Comparison of ENCODE assay signal across 8 mouse cellular contexts in genomic region chr9:91365664-91366063, GRCm38 (mm10). TPM values are rescaled to one million over a fixed set of nuclear protein-coding genes. Genes with fewer than 3 reads are reported as not detected.
A peak's percentile ranks its signal among the peaks of the same experiment; 100 is the strongest.
DNase-seq lines count a peak whose midpoint lies in the region; ATAC-seq lines count a peak whose summit lies in the region.

Gene Zic1 (minus strand): TSS chr9:91365810.

- no peak within 1 kb of the TSS; the same call in 1 of the 2 replicates for H3K9ac ChIP-seq in heart, embryonic 12.5 days
- peak within 1 kb of the TSS; percentile 62 for H3K9ac ChIP-seq in embryonic facial prominence, embryonic 11.5 days (replicated peaks; ENCODE audit: low read length)
- peak within 1 kb of the TSS; percentile 76 for H3K9ac ChIP-seq in neural tube, embryonic 15.5 days (replicated peaks)

- ATAC-seq in heart, embryonic 12.5 days (ENCODE audit: insufficient number of reproducible peaks, low FRiP score) = no peak
- ATAC-seq in embryonic facial prominence, embryonic 11.5 days (replicated peaks; ENCODE audit: insufficient number of reproducible peaks, low FRiP score, low TSS enrichment, low read depth) = peak; percentile 53; the same call in 1 of the 2 replicates
- ATAC-seq in neural tube, embryonic 15.5 days (ENCODE audit: low FRiP score) = peak; percentile 92
- ATAC-seq in megakaryocyte-erythroid progenitor cell, adult 5-6 weeks (replicated peaks; ENCODE audit: low FRiP score, low TSS enrichment, poor library complexity, severe bottlenecking) = no peak

- under 1% methylated on average over 33 of the region's 33 CpGs for WGBS in heart, embryonic 12.5 days
- WGBS in embryonic facial prominence, embryonic 11.5 days = under 1% methylated on average over 25 of the region's 33 CpGs
- under 1% methylated on average over 29 of the region's 33 CpGs for WGBS in neural tube, embryonic 15.5 days

- H3K4me2 ChIP-seq in heart, embryonic 12.5 days = peak within 1 kb of the TSS; percentile 53
- peak within 1 kb of the TSS; percentile 13 for H3K4me2 ChIP-seq in embryonic facial prominence, embryonic 11.5 days (ENCODE audit: low read depth, low read length)
- peak within 1 kb of the TSS; percentile 53 for H3K4me2 ChIP-seq in neural tube, embryonic 15.5 days

- H3K9me3 ChIP-seq in heart, embryonic 12.5 days (replicated peaks) = 0 out of 2 replicates have a peak, but pooled peaks cover 2% of the 10 kb centered on the region
- no peaks in the 10 kb centered on the region for H3K9me3 ChIP-seq in embryonic facial prominence, embryonic 11.5 days (replicated peaks; ENCODE audit: control insufficient read depth, low read length)
- no peaks in the 10 kb centered on the region for H3K9me3 ChIP-seq in neural tube, embryonic 15.5 days (replicated peaks)

- intact Hi-C loops in left cerebral cortex, postnatal 25 days (cut with DNase I) = loop anchor here (2.0 to 10.0 kb wide), 4 partner anchors 15 to 671 kb away; no protein-coding TSS in a partner anchor

- peaks cover 23% of the 10 kb centered on the region for H3K4me1 ChIP-seq in heart, embryonic 12.5 days (replicated peaks)
- H3K4me1 ChIP-seq in embryonic facial prominence, embryonic 11.5 days (ENCODE audit: control insufficient read depth, insufficient read depth, low read length) = no peaks in the 10 kb centered on the region
- peaks cover 10% of the 10 kb centered on the region for H3K4me1 ChIP-seq in neural tube, embryonic 15.5 days

- no peak for DNase-seq in heart, adult 18-20 months
- peak; percentile 95 for DNase-seq in Muller cell, postnatal 12 days (ENCODE audit: inconsistent ontology term)
- no peak for DNase-seq in embryonic facial prominence, embryonic 11.5 days (ENCODE audit: low spot score)
- DNase-seq in left cerebral cortex, postnatal 25 days (ENCODE audit: low spot score in 2 of 2) = no peak
- DNase-seq in kidney, postnatal 14 days = no peak

- H3K36me3 ChIP-seq in heart, embryonic 12.5 days = no peaks in the 10 kb centered on the region
- H3K36me3 ChIP-seq in embryonic facial prominence, embryonic 11.5 days (replicated peaks; ENCODE audit: control insufficient read depth, insufficient read depth, low read depth, low read length) = no peaks in the 10 kb centered on the region
- no peaks in the 10 kb centered on the region for H3K36me3 ChIP-seq in neural tube, embryonic 15.5 days

- H3K27ac ChIP-seq in heart, embryonic 12.5 days (ENCODE audit: poor library complexity, severe bottlenecking) = no peak within 1 kb of the TSS
- peak within 1 kb of the TSS; percentile 47 for H3K27ac ChIP-seq in embryonic facial prominence, embryonic 11.5 days (replicated peaks; ENCODE audit: low read depth, low read length)
- peak within 1 kb of the TSS; percentile 95 for H3K27ac ChIP-seq in neural tube, embryonic 15.5 days (replicated peaks)

- peaks cover 97% of the 10 kb centered on the region for H3K27me3 ChIP-seq in heart, embryonic 12.5 days (replicated peaks)
- peaks cover 68% of the 10 kb centered on the region for H3K27me3 ChIP-seq in embryonic facial prominence, embryonic 11.5 days (ENCODE audit: control insufficient read depth, insufficient read depth, low read length)
- peaks cover 21% of the 10 kb centered on the region for H3K27me3 ChIP-seq in neural tube, embryonic 15.5 days (replicated peaks)

- peak within 1 kb of the TSS; percentile 33 for H3K4me3 ChIP-seq in heart, embryonic 12.5 days
- H3K4me3 ChIP-seq in embryonic facial prominence, embryonic 11.5 days (ENCODE audit: low read depth, low read length) = peak within 1 kb of the TSS; percentile 37
- H3K4me3 ChIP-seq in neural tube, embryonic 15.5 days (replicated peaks) = peak within 1 kb of the TSS; percentile 59

RNA-seq across cellular contexts. Expression of gene Zic1, which starts in this region (rescaled TPM):
- 0.08 TPM in 1 of 2 replicates, not detected in the other for polyA plus RNA-seq in heart, embryonic 12.5 days (2016; fragmentation: Nextera tagmentation; extraction: Ambion mirVana)
- total RNA-seq in heart, adult 18-20 months (2021) = not detected
- polyA plus RNA-seq in embryonic facial prominence, embryonic 11.5 days (2014; fragmentation: Nextera tagmentation; extraction: Ambion mirVana) = 3.3 and 3.5 TPM in 2 replicates
- total RNA-seq in left cerebral cortex, postnatal 25 days (2021) = 10 to 100 TPM; 11.1 to 11.7 TPM
- polyA plus RNA-seq in neural tube, embryonic 15.5 days (2015; fragmentation: Nextera tagmentation; extraction: Ambion mirVana) = 9.7 and 13.2 TPM in 2 replicates
- not detected in 2 replicates for total RNA-seq in megakaryocyte-erythroid progenitor cell, adult 5-6 weeks (2014; fragmentation: Nextera tagmentation)
- not detected in 2 replicates for total RNA-seq in megakaryocyte-erythroid progenitor cell, adult 5-6 weeks (2017)

Comparison
In these comparisons a context has a peak if more than half of its experiments do, and no peak if none do; other contexts are left out.
1. RNA of gene Zic1 (total RNA-seq): 11.1 to 11.7 TPM in left cerebral cortex, postnatal 25 days; not detected in heart, adult 18-20 months and not detected in megakaryocyte-erythroid progenitor cell, adult 5-6 weeks; every median in the first group is over 10 times any median in the second.
2. ATAC-seq: peak in embryonic facial prominence, embryonic 11.5 days (single experiment) and neural tube, embryonic 15.5 days (single experiment); none in heart, embryonic 12.5 days (single experiment) and megakaryocyte-erythroid progenitor cell, adult 5-6 weeks (single experiment).
3. Peak in every context shown above with its lines, with median percentiles within 50 percentile points of each other: H3K4me2 ChIP-seq and H3K4me3 ChIP-seq.